Mouse (Mus musculus): ENCODE results near the gene Gm9732.
"Not testable (repeated sequence)": the region's sequence is repeated elsewhere in the genome, so short reads cannot be mapped to it uniquely, and the experiment has no call there.

Gene Gm9732

GRCm38 (mm10) chr14:43274986-43275511 is at the start of gene Gm9732:
Gene Gm9732 (plus strand): TSS chr14:43275036.
- not testable (repeated sequence) for DNase-seq (ENCODE audit: low read depth)

DNA sequence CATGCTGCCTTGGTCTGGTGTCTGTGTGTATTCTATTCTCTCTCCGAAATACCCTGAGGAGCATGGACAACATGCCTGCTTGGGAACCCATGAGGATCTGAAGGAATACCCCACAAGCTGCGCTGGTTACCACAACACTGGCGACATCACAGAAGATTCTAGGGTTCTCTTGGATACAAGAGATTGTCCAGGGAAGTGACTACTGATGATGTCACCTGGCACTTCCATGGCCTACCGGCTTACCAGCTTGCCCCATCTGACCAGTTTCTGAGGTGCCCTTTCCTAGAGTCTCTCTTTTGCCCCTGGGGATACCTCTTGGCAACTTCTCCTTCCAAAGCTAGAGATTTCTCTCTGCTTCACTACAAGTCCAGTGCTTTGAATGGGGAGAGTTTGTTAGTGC is 39.6 kb upstream of the Gm9732 start, which contains the start of gene Gm8122:
Gm8122 (minus strand) TSS at position 101 of the 400 bp plus-strand sequence.
- not testable (repeated sequence) for DNase-seq (ENCODE audit: low read depth)

DNA sequence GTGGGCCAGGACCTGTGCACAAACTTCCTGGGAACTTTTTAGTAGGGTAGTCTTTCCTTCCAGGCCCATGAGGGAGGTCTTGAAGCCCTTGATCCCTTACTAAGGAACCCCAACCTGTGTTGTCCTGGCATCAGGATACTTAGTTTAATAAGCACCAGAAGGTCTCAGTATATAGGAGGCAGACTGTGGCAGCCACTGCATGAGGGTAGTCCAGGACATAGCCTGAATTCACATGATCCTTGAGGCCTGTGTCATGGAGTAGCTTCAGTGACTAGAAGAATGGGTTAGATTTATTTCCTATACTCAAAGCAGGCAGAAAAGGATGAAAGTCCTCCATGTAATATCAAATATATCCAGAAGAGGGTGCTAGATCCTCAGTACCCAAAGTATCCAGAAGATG is 37.1 kb upstream of the Gm9732 start:
- not testable (repeated sequence) for DNase-seq (ENCODE audit: low read depth)

GRCm38 (mm10) chr14:43249611-43250170 is 25.1 kb upstream of the Gm9732 start:
- not testable (repeated sequence) for DNase-seq (ENCODE audit: low read depth)

DNA sequence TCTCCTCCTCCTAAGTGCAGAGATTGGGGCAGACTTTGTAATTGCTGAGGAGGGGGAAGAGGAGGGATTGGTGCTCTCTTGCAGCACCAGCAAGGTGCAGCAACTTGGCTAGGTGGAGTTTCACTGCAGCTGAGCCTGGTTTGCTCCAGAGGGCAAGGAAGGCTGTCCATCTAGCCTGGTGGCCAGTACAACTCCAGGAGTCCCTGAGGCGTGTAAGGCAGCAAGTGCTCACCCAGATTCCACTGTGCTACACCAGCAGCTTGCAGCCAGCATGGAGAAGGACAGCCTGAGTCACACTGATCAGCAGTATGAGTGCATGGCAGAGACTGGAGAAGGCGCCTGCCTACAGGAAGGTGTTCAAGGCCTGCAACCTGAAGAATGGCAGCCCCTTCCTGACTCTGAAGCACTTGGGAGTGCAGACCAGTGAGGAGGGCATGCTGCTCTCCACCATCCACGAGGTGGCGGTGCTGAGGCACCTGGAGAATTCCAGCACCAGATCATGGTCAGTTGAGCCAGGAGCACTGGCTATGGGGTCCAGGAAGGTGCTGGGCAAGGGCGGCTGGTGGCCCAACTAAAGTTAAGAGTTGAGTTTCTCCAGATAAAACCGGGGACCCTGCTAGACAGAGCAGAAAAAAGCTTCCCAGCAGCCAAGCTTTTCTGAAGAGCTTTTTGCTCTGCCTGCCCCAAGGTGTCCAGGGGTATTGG is 24.1 kb upstream of the Gm9732 start:
- not testable (repeated sequence) for DNase-seq (ENCODE audit: low read depth)

DNA sequence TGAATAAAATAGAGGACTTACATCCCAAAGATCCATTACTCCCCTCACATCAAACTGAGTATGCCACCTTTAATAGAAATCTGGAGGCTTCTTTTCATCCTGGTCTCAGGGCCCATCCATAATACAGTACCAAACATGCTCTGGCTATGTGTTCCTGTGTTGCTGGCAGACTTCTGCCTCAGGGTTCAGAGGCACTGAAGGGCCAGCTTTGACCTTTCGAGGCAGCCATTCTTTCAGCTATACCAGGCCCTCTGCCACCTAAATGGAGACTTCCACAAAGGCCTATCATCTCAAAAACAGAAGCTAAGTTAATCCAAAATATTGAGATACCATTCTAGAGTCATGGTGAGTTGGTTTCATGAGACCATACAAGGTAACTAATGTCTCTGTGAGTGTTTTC is 18.3 kb upstream of the Gm9732 start:
- not testable (repeated sequence) for DNase-seq (ENCODE audit: low read depth)

- not testable (repeated sequence) for DNase-seq (ENCODE audit: low read depth)
Measured at GRCm38 (mm10) chr14:43258349-43258748, 16.5 kb upstream of the Gm9732 start, which contains the start of gene Gm8126. Gene Gm8126 (plus strand): TSS chr14:43258649.

DNA sequence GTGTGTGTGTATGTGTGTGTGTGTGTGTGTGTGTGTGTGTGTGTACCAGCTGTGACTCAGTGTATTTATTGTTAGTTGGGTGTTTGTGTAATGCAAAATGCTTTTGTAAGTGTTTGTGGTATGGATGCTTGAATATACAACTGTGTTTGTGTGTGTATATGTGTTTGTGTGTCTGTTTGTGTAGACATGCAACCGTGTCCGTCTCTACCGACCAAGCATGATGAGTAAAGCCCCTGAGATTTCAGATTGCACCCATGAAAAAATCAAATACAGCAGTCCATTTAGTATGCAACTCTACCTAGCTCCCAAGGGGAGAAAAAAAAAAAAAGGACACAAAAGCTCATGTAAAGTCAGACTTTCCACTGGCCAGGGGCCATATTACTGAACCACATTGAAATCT is 11.4 kb upstream of the Gm9732 start:
- not testable (repeated sequence) for DNase-seq (ENCODE audit: low read depth)

- DNase-seq (ENCODE audit: low read depth), result not testable (repeated sequence)
Measured at GRCm38 (mm10) chr14:43268521-43269084, 6.2 kb upstream of the Gm9732 start.

GRCm38 (mm10) chr14:43269211-43269610 is 5.6 kb upstream of the Gm9732 start:
- DNase-seq (ENCODE audit: low read depth), result not testable (repeated sequence)

- DNase-seq (ENCODE audit: low read depth), result not testable (repeated sequence)
Measured at GRCm38 (mm10) chr14:43273161-43273560, 1.7 kb upstream of the Gm9732 start.

- DNase-seq (ENCODE audit: low read depth), result not testable (repeated sequence)
Measured at GRCm38 (mm10) chr14:43275752-43276151, 916 bp downstream of the Gm9732 start.

DNA sequence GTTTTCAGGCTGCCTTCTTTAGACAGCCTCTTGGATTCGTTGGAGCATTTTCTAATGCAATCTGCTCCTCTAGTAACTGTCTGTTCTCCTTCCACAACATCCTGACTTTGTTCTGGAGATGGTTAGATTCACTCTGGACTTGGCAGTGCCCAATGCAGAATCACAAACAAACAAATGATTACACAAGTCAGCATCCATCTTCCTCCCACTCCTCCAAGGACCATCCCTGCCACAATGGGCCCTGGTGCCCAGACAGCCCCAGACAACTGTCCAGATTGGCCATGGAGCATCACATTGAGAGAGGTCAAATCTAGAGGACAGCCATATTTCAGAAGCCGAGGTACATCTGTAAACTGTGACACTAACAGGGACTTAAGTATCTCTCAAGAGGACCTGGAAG is 2.6 kb downstream of the Gm9732 start:
- DNase-seq (ENCODE audit: low read depth), result not testable (repeated sequence)

GRCm38 (mm10) chr14:43278146-43278545 is 3.3 kb downstream of the Gm9732 start:
- not testable (repeated sequence) for DNase-seq (ENCODE audit: low read depth)

DNA sequence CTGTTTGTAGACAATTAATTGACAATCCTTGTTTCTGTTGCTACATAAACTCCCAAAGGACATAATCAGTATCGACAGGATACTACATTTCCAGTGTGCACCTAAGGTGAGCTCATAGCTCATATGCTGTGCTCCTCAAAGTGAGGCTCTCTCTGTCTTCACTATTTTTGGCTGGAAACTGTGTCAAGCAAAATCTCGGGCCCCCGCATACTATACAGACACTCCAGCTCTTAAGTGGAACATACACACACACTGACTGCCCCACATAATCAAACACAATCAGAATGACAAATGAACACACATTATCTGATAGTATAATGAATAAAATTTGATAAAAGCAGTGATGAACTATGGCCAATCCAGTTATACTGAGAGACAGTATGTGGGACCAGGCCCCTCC is 3.8 kb downstream of the Gm9732 start:
- DNase-seq (ENCODE audit: low read depth), result not testable (repeated sequence)

DNA sequence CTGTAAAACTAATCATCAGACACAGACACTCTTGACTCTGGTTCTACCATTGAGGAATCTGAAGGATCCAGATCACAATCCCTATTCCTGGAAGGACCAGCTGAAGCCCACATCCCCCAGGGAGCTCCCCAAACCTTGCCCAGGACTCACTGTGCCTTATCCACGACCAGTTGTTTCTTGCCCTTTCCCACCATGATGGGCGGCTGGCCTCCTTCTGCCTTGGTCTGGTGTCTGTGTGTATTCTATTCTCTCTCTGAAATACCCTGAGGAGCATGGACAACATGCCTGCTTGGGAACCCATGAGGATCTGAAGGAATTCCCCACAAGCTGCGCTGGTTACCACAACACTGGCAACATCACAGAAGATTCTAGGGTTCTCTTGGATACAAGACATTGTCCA is 18.7 kb downstream of the Gm9732 start, which contains the start of gene Gm8127:
Gm8127 (minus strand) TSS at position 330 of the 400 bp plus-strand sequence.
- not testable (repeated sequence) for DNase-seq (ENCODE audit: low read depth)

GRCm38 (mm10) chr14:43319516-43319915 is 44.7 kb downstream of the Gm9732 start:
- not testable (repeated sequence) for DNase-seq (ENCODE audit: low read depth)

GRCm38 (mm10) chr14:43328603-43329002 is 53.8 kb downstream of the Gm9732 start:
- DNase-seq (ENCODE audit: low read depth), result not testable (repeated sequence)

- not testable (repeated sequence) for DNase-seq (ENCODE audit: low read depth)
Measured at GRCm38 (mm10) chr14:43331362-43331880, 56.6 kb downstream of the Gm9732 start.

DNA sequence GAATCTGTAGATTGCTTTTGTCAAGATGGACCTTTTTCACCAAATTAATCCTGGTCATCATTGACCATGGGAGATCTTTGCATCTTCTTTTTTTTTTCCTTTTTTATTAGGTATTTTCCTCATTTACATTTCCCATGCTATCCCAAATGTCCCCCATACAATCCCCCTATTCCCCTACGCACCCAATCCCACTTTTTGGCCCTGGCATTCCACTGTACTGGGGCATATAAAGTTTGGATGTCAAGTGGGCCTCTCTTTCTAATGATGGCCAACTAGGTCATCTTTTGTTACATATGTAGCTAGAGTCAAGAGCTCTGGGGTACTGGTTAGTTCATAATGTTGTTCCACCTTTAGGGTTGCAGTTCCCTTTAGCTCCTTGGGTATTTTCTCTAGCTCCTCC is 62.8 kb downstream of the Gm9732 start:
- not testable (repeated sequence) for DNase-seq (ENCODE audit: low read depth)

DNA sequence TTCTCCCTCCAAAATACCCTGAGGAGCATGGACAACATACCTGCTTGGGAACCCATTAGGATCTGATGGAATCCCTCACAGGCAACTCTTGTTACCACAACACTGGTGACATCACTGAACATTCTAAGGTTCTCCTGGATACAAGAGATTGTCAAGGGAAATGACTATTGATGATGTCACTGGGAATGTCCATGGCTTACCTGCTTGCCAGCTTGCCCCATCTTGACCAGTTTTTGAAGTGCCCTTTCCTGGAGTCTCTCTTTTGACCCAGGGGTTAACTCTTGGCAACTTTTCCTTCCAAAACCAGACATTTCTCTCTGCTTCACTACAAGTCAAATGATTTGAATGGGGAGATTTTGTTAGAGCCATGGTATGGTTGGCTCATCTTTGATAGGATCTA is 72.9 kb downstream of the Gm9732 start, which contains the start of gene 1700001F09Rik:
1700001F09Rik (minus strand) TSS at position 101 of the 400 bp plus-strand sequence.
- DNase-seq (ENCODE audit: low read depth), result not testable (repeated sequence)

- DNase-seq (ENCODE audit: low read depth), result not testable (repeated sequence)
Measured at GRCm38 (mm10) chr14:43352944-43353343, 78.1 kb downstream of the Gm9732 start.

All from c-Kit-positive CD71-positive TER-119-negative erythroid progenitor cells, embryonic 14.5 days (primary cell).